Mouse (Mus musculus): ENCODE data around the gene Gm10488. TPM values are rescaled to one million over a fixed set of nuclear protein-coding genes. Genes with fewer than 3 reads are reported as not detected.
"Not testable (repeated sequence)": the region's sequence is repeated elsewhere in the genome, so short reads cannot be mapped to it uniquely, and the experiment has no call there.

The Gm10488 gene
- total RNA-seq (2021), result not detected in 2 replicates
- long read RNA-seq, experiment 1, result 0 reads
- long read RNA-seq, experiment 2, result 0 reads

GRCm38 (mm10) chrX:29976014-29976413 lies at the start of gene Gm10488:
Gene Gm10488, plus strand, starts transcription at chrX:29976314.
- DNase-seq, result not testable (repeated sequence)

Small RNAs within 50 kb of the gene (microRNA-seq; reads per million reads assigned to microRNA genes)
- 0 reads per million in 2 experiments for gene Gm44298
